Mouse (Mus musculus) liver, adult 2 months (tissue): Measurements from ENCODE around the gene Vps37c.

Source experiments
- CTCF ChIP-seq: fragments of 200-500 bp; IDR thresholded peaks from 2 replicates; pipeline ENCODE4 v1.5.1; 2011; ENCODE audit warnings: low read depth, low read length, control low read depth
- POLR2A ChIP-seq: fragments of 200-500 bp; IDR thresholded peaks from 2 replicates; pipeline ENCODE4 v1.6.1; 2011; ENCODE audit warnings: low read length, control low read depth; ENCODE audit not compliant: insufficient read depth; ENCODE audit errors: extremely low read depth

- no peak for TF ChIP-seq CTCF
- TF ChIP-seq POLR2A, result no peak
These were observed 14.9 kb downstream of the Vps37c start for GRCm38 (mm10) chr19:10703470-10703869.
